Comparison of ENCODE assay signal across 9 mouse cellular contexts in genomic region chr12:44329316-44330215, GRCm38 (mm10). TPM values are rescaled to one million over a fixed set of nuclear protein-coding genes. Genes with fewer than 3 reads are reported as not detected.
DNase-seq lines count a peak whose midpoint lies in the region; ATAC-seq and TF ChIP-seq lines count a peak whose summit lies in the region.
"Had no signal": no experiment of that assay in that cellular context is flagged by ENCODE, and none has a peak within 500 bp of the region (broad histone marks: within the 10 kb centered on the region; RNA-seq: fewer than 3 reads in every experiment).

No protein-coding gene starts in this region.

- intact Hi-C loops in heart, postnatal 25 days (cut with DNase I): no loop called here

- H3K4me3 ChIP-seq in heart, embryonic 12.5 days: peak overlapping the region; percentile 63
- peak overlapping the region; percentile 74 for H3K4me3 ChIP-seq in forebrain, embryonic 12.5 days (replicated peaks)
- peak overlapping the region; percentile 55 for H3K4me3 ChIP-seq in intestine, postnatal 0 days (ENCODE audit: low read depth, low read length)
- H3K4me3 ChIP-seq in liver, embryonic 12.5 days: peak overlapping the region; percentile 52

- H3K4me2 ChIP-seq in heart, embryonic 12.5 days: peak overlapping the region; percentile 99
- peak overlapping the region; percentile 89 for H3K4me2 ChIP-seq in forebrain, embryonic 12.5 days
- peak overlapping the region; percentile 93 for H3K4me2 ChIP-seq in intestine, postnatal 0 days (replicated peaks; ENCODE audit: low read depth)
- peak overlapping the region; percentile 72 for H3K4me2 ChIP-seq in liver, embryonic 12.5 days

- peaks cover 31% of the 10 kb centered on the region for H3K27me3 ChIP-seq in heart, embryonic 12.5 days (replicated peaks)
- H3K27me3 ChIP-seq in forebrain, embryonic 12.5 days: peaks cover 9% of the 10 kb centered on the region
- H3K27me3 ChIP-seq in intestine, postnatal 0 days (replicated peaks; ENCODE audit: control insufficient read depth, insufficient read depth, low read length): peaks cover 30% of the 10 kb centered on the region
- H3K27me3 ChIP-seq in liver, embryonic 12.5 days (replicated peaks): peaks cover 51% of the 10 kb centered on the region

- H3K36me3 ChIP-seq in heart, embryonic 12.5 days: no peaks in the 10 kb centered on the region
- H3K36me3 ChIP-seq in forebrain, embryonic 12.5 days (replicated peaks): no peaks in the 10 kb centered on the region
- no peaks in the 10 kb centered on the region for H3K36me3 ChIP-seq in intestine, postnatal 0 days (ENCODE audit: control insufficient read depth, insufficient read depth)
- no peaks in the 10 kb centered on the region for H3K36me3 ChIP-seq in liver, embryonic 12.5 days

- under 1% methylated on average over 60 of the region's 61 CpGs for WGBS in heart, embryonic 12.5 days
- 0% methylated on average over 61 of the region's 61 CpGs for WGBS in forebrain, embryonic 12.5 days
- WGBS in intestine, postnatal 0 days: 1% methylated on average over 61 of the region's 61 CpGs
- WGBS in liver, embryonic 12.5 days (ENCODE audit: insufficient replicate concordance): under 1% methylated on average over 61 of the region's 61 CpGs

- peak; percentile 36; the same call in 1 of the 2 replicates for ATAC-seq in heart, embryonic 12.5 days (ENCODE audit: insufficient number of reproducible peaks, low FRiP score)
- ATAC-seq in forebrain, embryonic 12.5 days (ENCODE audit: low FRiP score): peak; percentile 71
- peak; percentile 32; the same call in 1 of the 2 replicates for ATAC-seq in intestine, postnatal 0 days
- ATAC-seq in liver, embryonic 12.5 days: peak; percentile 33

- DNase-seq in heart, postnatal 25 days (ENCODE audit: low spot score): no peak
- peak; percentile 78 for DNase-seq in brain, adult 2 months (ENCODE audit: low read depth, low spot score)
- peak; percentile 77 for DNase-seq in retina, embryonic 14.5 days (ENCODE audit: low spot score)
- no peak for DNase-seq in thymus, postnatal 10 days (ENCODE audit: low spot score in 2 of 2)

- no peak for TF ChIP-seq CTCF in intestine, postnatal 0 days (IDR thresholded peaks at IDR 0.05; ENCODE audit: low read depth)

- H3K27ac ChIP-seq in heart, embryonic 12.5 days (ENCODE audit: poor library complexity, severe bottlenecking): no peak overlapping the region
- H3K27ac ChIP-seq in forebrain, embryonic 12.5 days: peak overlapping the region; percentile 92
- H3K27ac ChIP-seq in intestine, postnatal 0 days (ENCODE audit: low read depth, low read length): no peak overlapping the region
- H3K27ac ChIP-seq in liver, embryonic 12.5 days: no peak overlapping the region

- H3K4me1 ChIP-seq in heart, embryonic 12.5 days (replicated peaks): peaks cover 8% of the 10 kb centered on the region; the same call in 1 of the 2 replicates
- H3K4me1 ChIP-seq in forebrain, embryonic 12.5 days: peaks cover 27% of the 10 kb centered on the region
- H3K4me1 ChIP-seq in intestine, postnatal 0 days (replicated peaks; ENCODE audit: control insufficient read depth, insufficient read depth, low read length): no peaks in the 10 kb centered on the region
- H3K4me1 ChIP-seq in liver, embryonic 12.5 days: peaks cover 5% of the 10 kb centered on the region; the same call in 1 of the 2 replicates

- H3K9me3 ChIP-seq in heart, embryonic 12.5 days (replicated peaks): no peaks in the 10 kb centered on the region
- no peaks in the 10 kb centered on the region for H3K9me3 ChIP-seq in forebrain, embryonic 12.5 days
- H3K9me3 ChIP-seq in intestine, postnatal 0 days (ENCODE audit: control insufficient read depth): no peaks in the 10 kb centered on the region
- no peaks in the 10 kb centered on the region for H3K9me3 ChIP-seq in liver, embryonic 12.5 days (replicated peaks)

- H3K9ac ChIP-seq in heart, embryonic 12.5 days: peak overlapping the region; percentile 63
- peak overlapping the region; percentile 79 for H3K9ac ChIP-seq in forebrain, embryonic 12.5 days
- H3K9ac ChIP-seq in intestine, postnatal 0 days (ENCODE audit: low read depth, low read length): no peak overlapping the region
- H3K9ac ChIP-seq in liver, embryonic 12.5 days: no peak overlapping the region

RNA-seq across cellular contexts. Expression of gene Nrcam, which starts 0.9 kb away (rescaled TPM):
- 0.92 and 1.4 TPM in 2 replicates for polyA plus RNA-seq in heart, embryonic 12.5 days (2016; fragmentation: Nextera tagmentation; extraction: Ambion mirVana)
- under 1 TPM; 0.16 to 0.42 TPM for total RNA-seq in heart, postnatal 25 days (2021)
- 90.1 and 92.3 TPM in 2 replicates for polyA plus RNA-seq in forebrain, embryonic 12.5 days (2016; fragmentation: Nextera tagmentation; extraction: Ambion mirVana)
- 1.1 and 1.7 TPM in 2 replicates for polyA plus RNA-seq in intestine, postnatal 0 days (2015; fragmentation: Nextera tagmentation; extraction: Ambion mirVana)
- polyA plus RNA-seq in liver, embryonic 12.5 days (2016; fragmentation: Nextera tagmentation; extraction: Ambion mirVana): 0.31 and 0.42 TPM in 2 replicates
- total RNA-seq: MEL had no signal

Comparison
In these comparisons a context has a peak if more than half of its experiments do, and no peak if none do; other contexts are left out.
1. H3K9ac ChIP-seq: peak in heart, embryonic 12.5 days (single experiment) and forebrain, embryonic 12.5 days (single experiment); none in intestine, postnatal 0 days (single experiment) and liver, embryonic 12.5 days (single experiment).
2. DNase-seq: peak in brain, adult 2 months (single experiment) and retina, embryonic 14.5 days (single experiment); none in heart, postnatal 25 days (single experiment) and thymus, postnatal 10 days (0 of 2).
3. RNA of gene Nrcam, which starts 0.9 kb away (polyA plus RNA-seq): 90.1 to 92.3 TPM in forebrain, embryonic 12.5 days; 1.1 to 1.7 TPM in intestine, postnatal 0 days, 0.92 to 1.4 TPM in heart, embryonic 12.5 days and 0.31 to 0.42 TPM in liver, embryonic 12.5 days; every median in the first group is over 10 times any median in the second.
4. Peak in every context shown above with its lines, with median percentiles within 50 percentile points of each other: ATAC-seq, H3K4me2 ChIP-seq and H3K4me3 ChIP-seq.